Mouse (Mus musculus): ENCODE data around the gene Gm11444. TPM values are rescaled to one million over a fixed set of nuclear protein-coding genes. Genes with fewer than 3 reads are reported as not detected.

Gm11444 gene
- total RNA-seq, 2 experiments from 2014 or later: not detected

DNA sequence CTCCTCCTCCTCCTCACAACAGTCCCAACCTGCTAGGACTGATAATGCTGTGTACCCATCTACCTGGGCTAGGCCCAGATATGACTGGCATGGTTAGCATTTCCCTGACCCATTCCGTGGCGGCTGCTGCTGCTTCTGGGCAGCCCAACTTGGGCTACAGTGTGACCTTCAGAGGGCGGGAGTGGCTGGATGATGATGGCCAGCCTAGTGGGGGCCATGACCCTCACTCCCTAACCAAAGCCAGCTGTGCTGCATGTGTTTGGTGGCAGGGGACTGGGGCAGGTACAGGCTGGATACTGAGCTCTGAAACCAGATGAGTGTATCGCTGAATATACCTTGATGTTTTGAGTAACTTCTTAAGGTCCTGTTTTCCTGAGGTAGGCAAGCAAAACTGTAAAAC, 26.3 kb downstream of the Gm11444 start:
- no peak for ATAC-seq (replicated peaks; ENCODE audit: low FRiP score, low TSS enrichment, poor library complexity, severe bottlenecking)

DNA sequence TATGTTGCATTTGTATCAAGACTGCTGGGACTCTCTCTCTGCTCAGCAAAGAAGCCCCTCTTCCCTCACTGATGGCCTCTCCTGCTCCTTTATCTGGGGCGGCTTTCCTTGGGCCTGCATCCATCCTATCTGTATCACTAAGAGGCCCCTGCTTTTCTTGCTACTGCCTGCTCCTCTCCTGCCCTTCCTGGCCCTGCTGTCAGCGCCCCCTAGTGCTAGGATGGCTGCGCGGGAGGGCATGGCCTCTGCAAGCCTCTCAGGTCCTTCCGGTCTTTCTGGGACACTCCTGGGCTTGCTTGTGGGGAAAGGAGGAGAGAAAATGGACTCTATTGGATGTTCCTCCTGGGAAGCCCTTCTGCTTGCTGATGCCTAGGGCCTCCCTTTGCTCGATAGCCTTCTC, 27.0 kb downstream of the Gm11444 start:
- peak; percentile 72 for ATAC-seq (replicated peaks; ENCODE audit: low FRiP score, low TSS enrichment, poor library complexity, severe bottlenecking)

DNA sequence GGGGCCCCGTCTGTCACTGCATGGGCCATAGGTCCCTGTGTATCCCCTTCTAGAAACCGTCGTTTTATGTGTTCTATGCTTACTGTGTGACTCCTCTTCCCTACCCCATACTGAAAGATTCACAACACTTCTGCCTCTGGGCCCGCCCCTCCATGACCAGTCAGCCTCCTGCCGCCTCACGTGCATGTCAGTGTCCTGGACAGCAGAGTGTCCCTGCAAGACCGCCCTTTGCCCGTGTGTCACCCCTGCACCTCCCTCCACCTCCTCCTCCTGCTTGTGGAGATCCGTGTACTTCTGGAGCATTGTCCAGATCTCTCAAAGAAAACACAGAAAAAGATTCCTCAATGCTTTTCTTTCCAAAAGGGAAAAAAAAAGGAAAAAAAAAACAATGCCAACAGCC, 28.5 kb downstream of the Gm11444 start:
- no peak for ATAC-seq (replicated peaks; ENCODE audit: low FRiP score, low TSS enrichment, poor library complexity, severe bottlenecking)

DNA sequence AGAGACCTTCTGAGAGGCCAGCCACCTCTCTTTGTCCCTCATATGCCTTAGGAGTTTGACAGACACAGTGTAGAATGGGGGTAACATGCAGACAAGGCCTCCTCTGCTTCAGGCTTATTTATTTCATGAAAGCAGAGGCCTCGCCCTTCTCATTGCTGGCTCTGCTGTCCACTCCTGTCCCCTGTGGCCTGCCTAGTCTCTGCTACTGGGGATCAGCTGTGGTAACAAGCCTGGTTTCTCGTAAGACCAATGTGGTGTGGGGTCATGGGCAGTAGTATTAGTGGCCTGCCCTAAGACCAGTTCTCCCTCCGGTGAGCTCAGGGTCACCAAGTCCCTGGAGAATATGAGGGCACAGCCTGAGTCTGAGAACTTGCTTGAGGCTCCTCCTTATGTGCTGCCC, 29.2 kb downstream of the Gm11444 start:
- ATAC-seq (replicated peaks; ENCODE audit: low FRiP score, low TSS enrichment, poor library complexity, severe bottlenecking): no peak

DNA sequence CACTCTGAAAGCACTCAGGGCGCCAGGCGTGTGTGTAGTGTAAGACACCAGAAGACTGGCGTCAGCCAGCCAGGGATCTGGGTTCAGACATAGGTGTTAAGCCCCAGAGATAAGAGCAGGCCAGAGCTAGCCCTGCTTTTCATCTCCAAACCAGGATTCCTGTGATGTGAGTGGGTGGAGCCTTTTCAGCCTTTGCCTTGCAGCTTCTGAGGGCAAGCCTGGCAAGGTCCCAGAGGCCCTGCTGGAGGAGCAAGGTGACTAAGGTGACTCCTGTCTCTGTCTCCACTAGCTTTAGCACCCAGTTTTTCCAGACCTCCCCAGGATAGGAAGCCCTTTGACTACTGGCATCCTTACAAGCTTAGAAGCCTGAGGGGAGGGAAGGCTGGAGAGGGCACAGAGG, 31.7 kb downstream of the Gm11444 start:
- ATAC-seq (replicated peaks; ENCODE audit: low FRiP score, low TSS enrichment, poor library complexity, severe bottlenecking): no peak

DNA sequence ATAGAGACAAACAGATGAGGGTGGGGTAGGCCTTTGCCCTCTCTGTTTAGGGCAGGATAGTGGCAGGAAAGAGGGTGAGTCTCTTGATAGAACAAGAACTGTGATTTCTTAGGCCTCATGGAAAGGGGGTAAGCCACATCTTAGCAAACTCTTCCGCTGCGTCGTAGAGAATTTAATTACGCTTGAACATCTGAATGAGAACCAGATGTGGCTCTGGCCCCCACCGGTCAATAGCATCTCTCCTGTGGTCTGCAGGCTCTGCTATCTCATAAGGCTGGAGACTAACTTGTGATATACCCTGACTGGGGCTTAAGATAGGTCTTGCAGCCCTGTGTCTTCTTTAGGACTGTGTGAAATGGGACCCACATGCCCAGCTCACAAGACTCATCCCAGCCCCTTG, 33.7 kb downstream of the Gm11444 start:
- no peak for ATAC-seq (replicated peaks; ENCODE audit: low FRiP score, low TSS enrichment, poor library complexity, severe bottlenecking)

- ATAC-seq (replicated peaks; ENCODE audit: low FRiP score, low TSS enrichment, poor library complexity, severe bottlenecking): no peak
Observed at GRCm38 (mm10) chr11:85814678-85815077, 35.5 kb downstream of the Gm11444 start.

DNA sequence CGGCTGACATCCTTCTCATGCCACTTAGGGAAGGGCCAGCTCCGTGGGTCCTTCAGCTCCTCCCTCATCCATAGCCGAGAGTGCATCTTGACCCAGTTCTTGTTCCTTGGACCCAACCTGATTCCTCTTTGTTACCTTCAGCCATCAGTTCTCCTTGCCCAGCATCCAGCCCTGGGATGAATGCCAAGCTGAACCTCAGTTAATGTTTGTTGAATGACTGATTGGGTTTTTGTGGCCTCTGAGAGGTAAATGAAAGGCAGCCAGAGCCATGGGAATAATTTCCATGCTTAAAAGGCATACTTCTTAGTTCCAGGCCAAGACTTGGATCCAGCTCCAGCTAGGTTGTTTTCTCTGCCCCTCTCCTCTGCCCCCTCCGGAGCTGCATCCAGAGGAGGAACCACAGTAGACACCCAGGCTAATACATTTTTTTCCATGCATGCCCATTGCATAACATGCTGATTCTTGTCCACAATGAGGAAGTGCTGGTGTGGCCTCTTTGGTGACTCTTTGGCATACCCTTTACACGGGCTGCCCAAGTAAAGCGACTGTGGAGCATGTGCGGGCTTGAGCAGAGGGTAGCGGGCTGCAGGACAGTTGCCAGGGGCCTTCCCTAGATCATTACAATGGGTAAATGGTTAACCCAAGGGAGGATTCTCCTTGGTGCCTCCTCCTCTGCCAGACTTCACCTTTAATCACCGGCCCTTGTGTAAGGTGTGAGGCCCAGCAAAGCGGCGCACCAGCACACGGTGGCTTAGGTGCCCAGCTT, 37.7 kb downstream of the Gm11444 start:
- no peak for ATAC-seq (replicated peaks; ENCODE audit: low FRiP score, low TSS enrichment, poor library complexity, severe bottlenecking)

GRCm38 (mm10) chr11:85811676-85812075, 38.5 kb downstream of the Gm11444 start:
- no peak for ATAC-seq (replicated peaks; ENCODE audit: low FRiP score, low TSS enrichment, poor library complexity, severe bottlenecking)

GRCm38 (mm10) chr11:85811229-85811628, 38.9 kb downstream of the Gm11444 start:
- ATAC-seq (replicated peaks; ENCODE audit: low FRiP score, low TSS enrichment, poor library complexity, severe bottlenecking): no peak

DNA sequence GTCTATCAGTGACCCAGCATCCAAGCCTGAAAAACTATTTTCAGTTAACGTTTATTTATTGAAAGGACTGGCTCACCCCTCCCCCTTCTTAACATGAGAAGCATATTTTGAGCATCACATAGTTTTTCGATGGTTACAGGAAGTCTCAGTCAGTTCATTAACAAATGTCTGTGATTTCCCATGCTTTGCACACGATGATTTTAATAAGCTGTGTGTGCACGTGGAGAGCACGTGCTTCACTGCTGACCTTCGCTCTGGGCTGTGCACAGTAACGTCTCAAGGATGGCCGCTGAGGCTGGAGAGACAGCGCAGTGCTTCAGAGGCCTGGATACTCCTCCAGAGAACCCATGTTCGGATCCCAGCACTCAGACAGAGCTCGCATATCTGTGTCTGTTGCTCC, 42.8 kb downstream of the Gm11444 start:
- ATAC-seq (replicated peaks; ENCODE audit: low FRiP score, low TSS enrichment, poor library complexity, severe bottlenecking): no peak

- no peak for ATAC-seq (replicated peaks; ENCODE audit: low FRiP score, low TSS enrichment, poor library complexity, severe bottlenecking)
Observed at GRCm38 (mm10) chr11:85805779-85806178, 44.4 kb downstream of the Gm11444 start.

- peak; percentile 89 for ATAC-seq (replicated peaks; ENCODE audit: low FRiP score, low TSS enrichment, poor library complexity, severe bottlenecking)
Observed at GRCm38 (mm10) chr11:85804048-85804447, 46.1 kb downstream of the Gm11444 start.

DNA sequence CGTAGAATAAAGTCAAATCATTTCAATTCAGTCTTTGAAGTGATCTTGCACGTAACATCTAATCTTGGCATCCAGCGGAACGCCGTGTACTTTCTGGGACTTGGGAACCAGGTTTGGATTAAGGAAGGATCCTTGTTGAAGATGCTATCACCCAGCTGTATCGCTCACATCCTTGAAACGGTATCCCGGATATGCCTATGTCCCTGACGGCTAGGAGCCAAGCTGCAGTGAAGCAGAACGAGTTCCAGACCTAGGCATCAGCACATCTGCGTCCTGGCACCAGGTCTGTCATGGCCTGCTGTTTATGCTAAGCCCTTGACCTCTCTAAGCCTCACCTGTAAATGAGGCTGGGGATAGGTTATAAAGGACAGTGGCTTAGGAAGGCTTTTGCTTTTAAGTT, 49.8 kb downstream of the Gm11444 start:
- ATAC-seq (replicated peaks; ENCODE audit: low FRiP score, low TSS enrichment, poor library complexity, severe bottlenecking): no peak

- ATAC-seq (replicated peaks; ENCODE audit: low FRiP score, low TSS enrichment, poor library complexity, severe bottlenecking): no peak
Observed at GRCm38 (mm10) chr11:85799856-85800255, 50.3 kb downstream of the Gm11444 start.

DNA sequence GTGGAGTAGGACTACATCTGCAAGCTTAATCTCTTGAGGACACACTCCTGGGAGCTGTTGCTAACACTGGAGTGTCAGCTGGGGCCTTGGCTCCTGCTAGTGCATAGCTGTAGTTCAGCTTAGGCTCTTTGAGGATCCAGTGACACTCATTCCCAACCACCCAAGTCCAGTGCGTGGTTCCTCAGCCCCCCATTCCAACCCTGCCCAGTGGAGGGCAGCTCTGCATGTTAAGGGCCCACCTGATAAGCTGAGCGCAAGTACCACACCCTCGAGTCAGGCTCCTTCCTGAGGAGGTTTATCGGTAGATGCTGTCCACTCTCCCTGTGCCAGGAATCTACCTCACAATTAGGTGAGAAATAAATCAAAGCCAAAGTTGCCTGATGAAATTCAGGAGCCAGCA, 50.7 kb downstream of the Gm11444 start:
- ATAC-seq (replicated peaks; ENCODE audit: low FRiP score, low TSS enrichment, poor library complexity, severe bottlenecking): 0 out of 2 replicates have a peak, but pooled peaks have one; percentile 22

Other genes with a start within 250 kb of the Gm11444 start
- gene Tbx2, start 17.8 kb downstream of the Gm11444 start, total RNA-seq (2014; fragmentation: Nextera tagmentation): not detected in 2 replicates
- gene Tbx2, start 17.8 kb downstream of the Gm11444 start, total RNA-seq (2017): 0.19 TPM in 1 of 2 replicates, not detected in the other
- not detected in 2 replicates for gene Tbx4, start 36.1 kb upstream of the Gm11444 start, total RNA-seq (2014; fragmentation: Nextera tagmentation)
- 0.57 TPM in 1 of 2 replicates, not detected in the other for gene Tbx4, start 36.1 kb upstream of the Gm11444 start, total RNA-seq (2017)